Mouse (Mus musculus): ENCODE measurements around the gene Nosip.
"Not testable (repeated sequence)": the region's sequence is repeated elsewhere in the genome, so short reads cannot be mapped to it uniquely, and the experiment has no call there.

The Nosip gene

DNA sequence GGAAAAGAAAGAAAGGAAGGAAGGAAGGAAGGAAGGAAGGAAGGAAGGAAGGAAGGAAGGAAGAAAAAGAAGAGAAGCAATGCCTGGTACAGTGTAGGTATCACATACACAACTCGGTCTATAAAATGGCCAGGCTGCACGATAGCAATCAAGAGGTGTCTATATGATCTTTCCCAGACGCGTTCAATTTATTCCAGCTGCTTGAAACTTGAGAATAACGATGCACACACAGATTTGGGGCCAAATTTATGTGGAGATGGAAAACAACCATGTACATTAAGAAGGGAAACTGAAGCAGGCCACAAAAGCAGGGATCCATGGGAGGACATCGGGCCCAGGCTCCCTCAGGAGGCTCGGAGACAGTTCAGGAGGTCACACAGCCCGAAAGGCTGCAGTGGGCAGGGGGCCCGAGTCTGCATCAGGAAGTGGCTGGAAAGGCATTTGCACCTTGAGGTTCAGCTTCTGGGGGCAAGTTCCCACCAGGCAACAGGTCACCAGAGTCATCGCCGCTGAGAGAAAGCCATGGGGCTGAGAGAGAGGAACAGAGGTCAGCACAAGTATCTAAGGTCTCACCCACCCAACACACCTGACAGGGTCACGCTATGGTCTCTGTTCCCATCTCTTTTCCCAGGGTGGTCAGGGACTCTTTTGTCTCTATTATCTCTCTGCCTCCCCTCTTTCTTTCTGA lies 30.7 kb downstream of the Nosip start:
- DNase-seq: no peak

DNA sequence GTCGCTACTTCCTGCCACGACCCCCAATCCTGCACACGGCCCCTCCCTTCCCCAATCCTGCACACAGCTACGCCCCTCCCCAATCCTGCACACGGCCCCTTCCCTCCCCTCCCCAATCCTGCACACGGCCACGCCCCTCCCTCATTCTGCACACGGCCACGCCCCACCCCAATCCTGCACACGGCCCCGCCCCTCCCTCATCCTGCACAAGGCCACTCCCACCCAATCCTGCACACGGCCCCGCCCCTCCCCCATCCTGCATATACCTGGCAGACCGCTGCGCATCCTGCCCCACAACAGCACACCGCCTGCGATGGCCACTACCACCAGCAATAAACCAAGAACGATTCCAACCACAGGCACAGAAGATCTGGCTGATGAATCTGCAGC lies 31.3 kb downstream of the Nosip start:
- DNase-seq: no peak

DNA sequence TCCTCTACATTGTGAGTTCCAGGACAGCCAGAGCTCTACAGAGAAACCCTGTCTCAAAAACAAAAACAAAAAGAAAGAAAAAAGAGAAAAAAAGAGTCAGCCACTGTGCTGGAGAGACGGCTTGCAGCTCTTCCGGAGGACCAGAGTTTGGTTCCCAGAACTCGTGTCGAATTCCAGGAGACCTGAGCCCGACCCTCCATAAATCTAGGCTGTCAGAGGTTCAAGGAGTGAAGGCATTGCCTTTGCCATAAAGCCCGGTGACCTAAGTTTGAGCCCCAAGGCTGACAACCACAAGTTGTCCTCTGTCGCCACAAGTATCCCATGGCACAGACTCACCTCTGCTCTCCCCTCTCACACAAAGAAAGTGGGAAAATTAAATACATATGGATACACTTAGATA lies 31.9 kb downstream of the Nosip start:
- DNase-seq: no peak

DNA sequence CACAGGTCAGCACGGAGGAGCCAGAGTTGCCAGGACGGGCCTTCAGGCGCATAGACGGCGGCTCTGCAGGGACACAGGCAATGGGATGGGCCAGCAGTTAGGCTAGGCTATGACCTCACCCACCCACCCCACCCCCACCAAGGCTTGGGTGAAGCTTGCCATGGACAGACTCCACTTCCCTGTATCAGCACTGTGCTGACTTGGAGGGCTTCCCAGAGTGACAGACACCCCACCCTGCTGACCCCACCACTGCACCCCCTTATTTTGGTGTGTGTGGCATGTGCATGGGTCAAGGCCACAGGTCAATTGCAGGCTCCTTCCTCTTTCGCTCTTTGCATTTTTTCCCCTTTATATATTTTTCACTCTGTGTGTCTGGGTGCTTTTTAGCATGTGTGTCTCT lies 33.1 kb downstream of the Nosip start:
- DNase-seq: no peak

DNA sequence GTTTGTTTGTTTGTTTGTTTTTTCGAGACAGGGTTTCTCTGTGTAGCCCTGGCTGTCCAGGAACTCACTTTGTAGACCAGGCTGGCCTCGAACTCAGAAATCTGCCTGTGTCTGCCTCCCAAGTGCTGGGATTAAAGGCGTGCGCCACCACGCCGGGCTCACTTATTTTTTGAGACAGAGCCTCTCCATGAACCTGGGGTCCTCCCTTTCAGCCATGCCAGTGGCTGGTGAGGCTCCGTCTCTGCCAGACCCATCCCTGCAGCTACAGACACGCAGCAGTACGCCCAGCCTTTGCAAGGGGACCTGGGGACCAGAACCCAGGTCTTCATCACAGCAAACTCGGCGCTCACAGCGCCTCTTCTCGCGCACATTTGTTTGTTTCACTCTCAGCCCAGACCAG lies 33.7 kb downstream of the Nosip start:
- not testable (repeated sequence) for DNase-seq

DNA sequence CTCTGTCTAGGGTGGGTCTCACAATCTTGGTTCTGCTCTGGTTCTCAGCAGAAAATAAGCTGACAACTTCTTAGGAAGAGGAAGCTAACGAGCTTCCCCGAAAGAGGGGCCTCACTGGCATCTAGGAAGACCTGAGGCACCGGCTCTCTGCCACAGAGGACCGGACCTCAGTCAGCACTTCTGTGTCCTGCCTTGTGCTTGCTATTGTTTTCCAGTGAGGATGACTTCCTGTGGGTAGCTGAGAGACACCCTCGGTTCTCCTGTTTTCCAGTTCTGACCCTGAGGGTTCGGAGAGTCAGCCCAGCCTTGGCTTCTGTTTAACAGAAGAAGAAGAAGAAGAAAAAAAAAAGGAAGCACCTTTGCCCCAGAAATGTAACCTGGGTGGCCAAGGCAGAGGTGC lies 35.2 kb downstream of the Nosip start:
- no peak for DNase-seq

DNA sequence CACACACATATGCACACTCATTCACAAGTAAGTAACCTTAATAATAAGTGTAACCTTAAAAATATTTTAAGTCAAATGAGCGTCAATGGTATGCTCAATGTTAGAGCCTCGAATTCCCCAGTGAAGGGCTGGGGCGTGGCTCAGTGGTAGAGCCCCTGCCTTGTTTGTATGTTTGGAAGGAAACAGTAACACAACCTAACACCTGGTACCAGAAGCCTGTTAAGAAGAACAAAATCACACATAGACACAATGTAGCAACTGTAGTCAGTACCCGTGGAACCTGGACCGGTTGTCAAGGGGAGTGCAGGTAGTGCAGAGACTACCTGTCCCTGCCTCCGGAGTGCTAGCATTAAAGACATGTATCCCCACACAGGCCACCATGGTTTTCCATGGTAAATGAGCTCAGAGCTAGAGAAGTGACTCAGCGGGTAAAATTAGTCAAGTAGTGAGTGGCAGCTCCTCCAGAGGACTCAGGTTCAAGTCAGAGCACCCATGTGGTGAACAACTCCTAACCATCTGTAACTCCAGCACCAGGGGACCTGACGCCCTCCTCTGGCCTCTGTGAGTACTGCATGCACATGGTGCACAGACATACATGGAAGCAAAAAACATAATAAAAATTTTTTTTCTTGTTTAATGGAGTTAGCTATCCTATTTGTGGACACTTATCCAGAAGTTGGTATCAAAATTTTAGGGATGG lies 36.5 kb downstream of the Nosip start:
- DNase-seq: no peak

DNA sequence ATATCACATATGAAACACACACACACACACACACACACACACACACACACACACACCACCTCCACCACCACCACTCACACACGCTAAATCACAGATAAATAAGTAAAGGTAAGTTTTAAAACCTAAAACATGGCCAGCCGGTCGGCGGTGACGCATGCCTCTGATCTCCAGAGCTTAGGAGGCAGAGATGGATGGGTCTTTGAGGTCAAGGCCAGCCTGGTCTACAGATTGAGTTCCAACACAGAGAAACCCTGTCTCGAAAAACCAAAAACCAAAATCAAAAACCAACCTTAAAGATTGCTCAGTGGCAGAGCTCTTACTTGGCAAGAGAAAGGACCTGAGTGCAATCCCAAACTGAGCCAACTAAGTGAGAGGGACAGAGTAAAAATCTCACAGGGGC lies 37.8 kb downstream of the Nosip start:
- no peak for DNase-seq

DNA sequence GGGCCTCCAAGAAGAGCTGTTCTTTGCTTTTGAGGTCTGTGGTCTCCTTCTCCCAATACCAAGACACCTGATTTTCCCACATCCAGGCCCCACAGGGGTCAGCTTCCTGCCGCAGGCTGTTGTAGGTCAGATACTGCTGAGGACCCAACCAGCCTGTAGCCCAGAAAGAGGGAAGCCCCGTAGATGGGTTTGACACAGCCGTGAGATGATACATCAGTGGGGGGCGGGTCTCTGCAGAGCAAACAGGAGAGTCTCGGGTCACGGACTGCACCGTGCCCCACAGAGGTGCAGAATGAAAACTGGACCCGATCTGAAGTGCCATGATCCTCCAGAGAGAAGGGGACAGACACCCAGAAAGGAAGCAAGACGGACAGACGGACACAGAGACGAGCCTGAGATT lies 40.2 kb downstream of the Nosip start:
- no peak for DNase-seq

DNA sequence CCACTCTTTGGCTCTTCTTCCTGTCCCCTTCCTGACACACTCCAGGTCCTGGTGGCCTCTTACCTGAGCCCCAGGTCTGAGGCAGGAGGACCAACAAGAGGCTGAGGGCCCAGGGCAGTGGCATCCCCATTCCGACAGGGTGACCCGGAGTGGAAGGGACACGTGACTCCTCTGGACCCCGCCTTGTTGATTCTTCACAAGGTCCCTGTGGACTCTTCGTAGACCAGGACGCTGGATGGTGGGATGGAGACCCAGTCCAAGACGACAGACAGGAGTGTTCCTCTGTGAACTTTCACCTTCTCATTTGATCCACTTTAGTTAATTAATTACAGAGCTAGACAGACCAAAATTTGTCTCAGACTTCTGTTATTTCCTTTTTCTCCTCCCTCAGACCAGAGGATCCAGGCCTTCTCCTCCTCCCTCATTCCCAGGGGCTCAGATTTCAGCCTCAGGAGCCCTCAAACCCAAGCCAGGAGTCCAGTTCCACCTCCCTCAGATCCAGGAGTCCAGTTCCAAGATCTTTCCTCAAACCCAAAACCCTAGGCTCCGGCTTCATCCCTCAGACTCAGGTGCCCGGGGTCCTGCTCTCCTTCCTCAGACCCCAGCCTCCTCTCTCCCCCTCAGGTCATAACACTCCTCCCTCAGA lies 40.8 kb downstream of the Nosip start:
- DNase-seq: no peak

DNA sequence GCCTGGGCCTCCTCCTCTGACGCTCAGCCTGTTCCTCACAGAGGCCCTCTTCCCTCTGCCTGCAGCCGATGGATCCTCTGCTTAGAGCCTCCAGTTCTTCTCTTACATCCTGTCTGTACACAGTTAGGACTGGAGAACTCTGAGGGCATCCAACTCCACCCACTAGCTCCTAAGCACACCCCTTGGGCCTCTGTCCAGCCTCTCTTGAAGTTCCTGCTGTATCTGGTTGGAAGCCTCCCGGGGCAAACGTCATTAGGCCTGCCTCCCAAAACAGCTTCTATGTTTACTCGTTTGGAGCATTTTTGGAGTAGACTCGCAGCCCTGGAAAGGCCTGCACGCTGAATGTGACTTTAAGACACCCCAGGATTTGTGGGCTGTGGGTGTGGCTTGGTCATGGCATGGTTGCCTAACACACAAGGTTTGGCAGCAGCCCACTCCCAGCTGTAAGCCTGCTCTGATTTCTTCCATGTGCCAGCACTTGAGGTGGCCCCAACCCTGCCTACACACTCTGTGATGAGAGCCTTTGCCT lies 41.5 kb downstream of the Nosip start, which contains the start of gene Fcgrt:
Gene Fcgrt, minus strand, starts transcription at position 200 of the 529 bp plus-strand sequence.
- peak in 1 of 2 experiments; percentile 35 for DNase-seq

DNA sequence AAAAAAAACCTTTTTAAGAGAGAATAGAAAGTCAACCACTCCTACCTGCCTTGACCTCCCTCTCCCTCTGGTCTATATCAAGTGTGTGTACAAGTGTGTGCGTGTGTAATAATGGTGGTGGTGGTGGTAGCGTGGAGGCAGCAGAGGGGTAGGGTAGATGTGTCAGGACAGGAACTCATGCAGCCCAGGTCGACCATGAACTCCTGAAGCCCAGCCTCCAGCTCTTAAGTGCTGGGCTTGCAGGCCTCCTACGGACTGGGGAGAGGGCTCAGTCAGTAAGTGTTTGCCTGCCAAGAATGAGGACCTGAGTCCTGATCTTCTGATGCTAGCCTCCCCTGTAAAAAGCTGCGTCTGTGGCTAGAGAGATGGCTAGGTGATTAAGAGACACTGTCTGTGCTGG lies 42.7 kb downstream of the Nosip start:
- no peak for DNase-seq

DNA sequence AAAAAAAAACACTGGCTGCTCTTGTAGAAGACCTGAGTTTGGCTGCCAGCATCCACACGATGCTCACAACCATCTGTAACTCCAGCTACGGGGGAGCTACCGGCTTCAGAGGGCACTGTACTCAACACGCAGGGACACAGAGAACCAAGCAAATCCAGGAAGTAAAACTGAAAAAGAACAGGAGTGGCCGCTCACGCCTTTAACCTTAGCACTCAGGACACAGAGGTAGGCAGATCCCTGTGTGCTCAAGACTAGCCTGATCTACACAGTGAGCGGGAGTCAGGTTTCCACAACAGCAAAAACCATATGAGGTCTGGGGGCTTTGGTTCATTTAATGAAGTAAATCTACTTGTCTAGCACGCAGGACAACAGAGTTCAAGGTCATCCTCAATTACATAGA lies 43.3 kb downstream of the Nosip start:
- no peak for DNase-seq

DNA sequence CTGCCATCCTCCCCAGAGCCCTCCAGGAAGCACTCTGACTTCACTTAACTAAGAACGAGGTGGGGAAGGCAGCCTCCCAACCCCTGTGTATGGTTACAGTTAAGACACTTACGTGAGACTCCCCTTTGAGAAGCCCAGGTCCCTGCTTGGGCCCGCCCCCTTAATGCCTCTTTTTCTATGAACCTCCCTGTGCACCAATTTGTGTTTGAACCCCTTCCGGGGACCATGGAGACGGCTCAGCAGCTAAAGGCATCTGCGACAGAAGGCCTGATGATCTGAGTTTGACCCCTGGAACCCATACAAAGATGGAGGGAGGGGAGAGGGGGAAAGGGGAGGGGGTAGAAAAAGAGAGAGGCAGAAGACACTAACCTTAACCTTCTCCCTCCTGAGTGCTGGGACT lies 44.2 kb downstream of the Nosip start:
- no peak for DNase-seq

DNA sequence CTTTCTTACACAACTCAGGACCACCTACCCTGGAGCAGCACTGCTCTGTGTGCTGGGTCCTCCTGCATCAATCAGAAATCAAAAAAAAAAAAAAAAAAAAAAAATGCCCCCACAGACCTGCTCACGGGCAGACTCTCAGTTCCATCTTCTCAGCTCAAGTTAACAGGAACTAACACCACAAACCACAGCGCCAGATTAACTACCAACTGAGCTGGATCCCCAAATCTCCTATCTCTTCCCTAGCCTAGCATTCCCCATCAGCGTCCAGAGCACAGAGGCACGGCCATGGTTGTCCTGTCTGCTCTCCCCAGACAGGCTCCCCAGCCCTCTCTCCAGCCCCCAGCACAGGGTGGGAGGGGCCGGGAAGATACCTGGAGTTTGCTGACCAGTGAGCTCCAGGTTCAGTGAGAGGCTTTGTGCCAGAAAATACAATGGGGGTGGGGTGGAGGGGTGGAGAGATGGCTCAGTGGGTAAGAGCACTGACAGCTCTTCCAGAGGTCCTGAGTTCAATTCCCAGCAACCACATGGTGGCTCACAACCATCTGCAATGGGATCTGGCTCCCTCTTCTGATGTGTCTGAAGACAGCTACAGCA lies 44.9 kb downstream of the Nosip start:
- DNase-seq: no peak

DNA sequence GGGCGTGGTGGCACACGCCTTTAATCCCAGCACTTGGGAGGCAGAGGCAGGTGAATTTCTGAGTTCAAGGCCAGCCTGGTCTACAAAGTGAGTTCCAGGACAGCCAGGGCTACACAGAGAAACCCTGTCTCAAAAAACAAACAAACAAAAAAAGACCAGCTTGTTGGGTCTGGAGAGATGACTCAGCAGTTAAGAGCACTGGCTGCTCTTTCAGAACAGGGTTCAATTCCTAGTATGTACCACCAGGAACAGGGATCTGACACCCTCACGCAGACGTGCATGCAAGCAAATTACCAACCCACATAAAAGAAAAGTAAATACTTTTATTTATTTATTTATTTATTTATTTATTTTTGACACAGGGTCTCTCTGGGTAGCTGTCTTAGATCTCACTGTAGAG lies 47.9 kb downstream of the Nosip start:
- not testable (repeated sequence) for DNase-seq

DNA sequence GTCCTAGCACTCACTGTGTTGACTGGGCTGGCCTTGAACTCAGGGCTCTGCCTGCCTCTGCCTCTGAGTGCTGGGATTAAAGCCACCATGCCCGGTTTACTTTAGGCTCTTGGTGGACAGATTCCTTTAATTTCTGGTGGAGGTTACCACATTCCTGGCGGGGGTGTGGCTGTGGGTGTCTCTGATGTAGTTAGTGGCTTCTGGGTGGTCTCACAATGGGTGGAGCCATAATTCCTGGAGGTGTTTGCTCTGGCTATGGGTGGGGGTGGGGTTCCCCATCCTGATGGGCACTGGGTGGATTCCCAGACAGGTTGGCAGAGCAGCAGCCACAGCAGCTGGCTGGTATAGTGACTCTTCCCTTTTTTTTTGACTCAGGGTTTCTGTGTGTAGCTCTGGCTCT lies 49.7 kb downstream of the Nosip start:
- DNase-seq: no peak

DNA sequence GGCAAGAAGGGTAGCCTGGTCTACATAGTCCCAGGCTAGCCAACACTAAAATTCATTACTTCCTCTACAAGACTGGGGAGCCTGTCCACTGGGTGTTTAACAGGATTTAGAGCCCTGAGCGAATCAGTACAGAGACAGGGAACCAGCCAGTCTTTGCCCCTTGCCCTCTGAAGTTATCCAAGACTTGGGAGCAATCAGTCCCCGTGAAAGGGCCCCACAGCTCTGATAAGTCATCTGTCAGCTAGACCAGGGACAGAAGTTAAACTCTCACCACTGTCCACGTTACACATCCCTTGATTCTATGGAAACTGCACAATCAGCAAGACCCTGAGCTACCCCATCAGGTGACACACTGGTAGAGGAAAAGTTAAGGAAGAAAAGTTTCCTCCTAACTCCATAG lies 50.3 kb downstream of the Nosip start:
- no peak for DNase-seq

DNA sequence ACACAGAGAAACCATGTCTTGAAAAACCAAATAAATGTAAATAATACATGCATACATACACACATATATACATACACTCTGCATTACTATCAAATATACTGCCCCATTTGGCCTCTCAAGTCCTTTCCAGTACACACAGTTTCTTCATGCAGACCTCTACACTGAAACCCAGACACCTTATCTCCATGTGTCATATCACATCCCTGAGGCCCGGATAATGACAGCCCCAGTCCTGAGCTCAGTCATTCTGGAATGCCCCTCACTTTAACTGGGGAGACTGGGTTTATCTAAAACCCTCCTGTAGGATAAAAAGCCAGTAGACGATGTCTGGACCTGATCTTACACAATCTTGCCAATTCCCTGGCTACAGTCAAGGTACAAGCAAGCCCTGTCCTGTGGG lies 51.2 kb downstream of the Nosip start:
- no peak for DNase-seq

DNA sequence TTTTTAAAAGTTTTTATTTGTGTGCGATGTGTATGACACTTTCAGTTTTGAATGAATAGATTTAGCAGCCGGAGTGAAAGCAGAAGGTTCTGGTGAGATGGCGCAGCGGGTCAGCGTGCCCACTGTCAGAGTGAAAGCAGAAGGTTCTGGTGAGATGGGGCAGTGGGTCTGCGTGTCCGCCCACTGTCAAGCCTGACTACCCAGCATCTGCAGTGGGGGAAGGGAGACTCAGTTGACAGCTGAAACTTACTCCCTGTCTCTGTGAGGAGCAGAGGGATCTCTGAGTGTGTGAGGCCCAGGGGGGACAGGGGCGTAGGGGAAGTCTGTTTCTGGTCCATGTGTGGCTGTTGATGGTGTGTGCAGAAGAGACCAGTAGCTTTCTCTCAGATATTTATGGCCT lies 55.3 kb downstream of the Nosip start:
- DNase-seq: no peak

DNA sequence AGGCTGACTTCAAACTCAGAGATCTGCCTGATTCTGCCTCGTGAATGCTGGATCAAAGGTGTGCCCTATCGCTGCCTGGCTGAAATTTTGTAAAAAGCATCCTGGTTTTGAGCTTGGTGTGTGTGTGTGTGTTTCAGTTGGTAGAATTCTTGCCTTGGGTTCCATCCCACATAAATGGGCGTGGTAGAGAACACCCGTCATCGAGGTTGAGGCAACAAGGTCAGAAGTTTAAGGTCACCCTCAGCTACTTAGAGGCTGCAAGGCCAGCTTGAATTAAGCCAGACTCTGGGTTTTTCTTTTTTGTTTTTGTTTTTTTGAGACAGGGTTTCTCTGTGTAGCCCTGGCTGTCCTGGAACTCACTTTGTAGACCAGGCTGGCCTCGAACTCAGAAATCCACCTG lies 56.1 kb downstream of the Nosip start:
- DNase-seq: no peak

DNA sequence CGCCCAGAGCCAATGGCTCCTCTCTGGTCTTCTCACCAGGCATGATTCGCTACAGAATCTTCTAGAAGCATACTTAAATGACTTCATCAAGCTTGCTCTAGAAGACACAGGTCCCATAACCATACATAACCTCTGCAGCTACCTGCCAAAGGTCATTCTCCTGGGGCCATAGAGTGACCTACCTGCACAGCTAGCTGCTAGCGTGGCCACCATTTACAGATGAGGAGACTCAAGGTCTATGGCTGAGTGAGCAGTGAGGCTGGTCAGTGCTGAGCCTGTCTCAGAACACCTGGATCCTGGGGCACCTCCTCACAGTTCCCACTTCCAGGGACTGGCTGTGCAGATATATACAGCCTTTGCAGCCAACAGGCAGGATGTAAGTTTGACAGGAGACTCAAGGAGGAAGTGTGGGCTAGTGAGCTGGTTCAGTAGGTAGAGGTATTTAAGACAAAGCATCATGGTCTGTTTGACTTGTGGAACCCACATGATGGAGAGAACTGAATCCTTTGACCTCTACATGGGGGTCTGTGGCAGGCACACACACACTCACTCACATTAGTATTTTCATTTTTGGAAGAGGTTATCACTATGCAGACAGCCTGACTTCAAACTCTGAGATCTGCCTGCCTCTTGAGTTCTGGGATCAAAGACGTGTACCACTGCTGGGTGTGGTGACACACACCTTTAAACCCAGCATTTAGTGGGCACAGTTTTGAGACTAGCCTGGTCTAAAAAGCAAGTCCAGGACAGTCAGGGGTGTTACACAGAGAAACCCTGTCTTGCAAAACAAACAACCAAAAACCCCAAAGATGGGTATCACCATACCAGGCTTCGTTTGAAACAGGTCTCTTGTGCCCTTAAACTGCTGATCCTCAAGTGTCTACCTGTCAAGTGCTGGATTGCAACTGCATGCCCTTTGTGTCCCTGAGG lies 57.8 kb downstream of the Nosip start:
- no peak for DNase-seq
